Mouse (Mus musculus) embryonic stem cell, embryonic (primary cell): ENCODE measurements around the gene Lamc1.
"Not testable (repeated sequence)": the region's sequence is repeated elsewhere in the genome, so short reads cannot be mapped to it uniquely, and the experiment has no call there.

Experiments used
- CTCF ChIA-PET, 4 experiments: fragments of 300-600 bp in 2 of 4; fragments of 350-600 bp in 2 of 4; sonication (Branson Sonifier 250); formaldehyde crosslinking; loops; one replicate each; lab custom pipeline; 2022; ENCODE audit warnings: inconsistent platforms in 2 of 4; lab: Charles Lee
- POLR2A ChIA-PET, 4 experiments: fragments of 300-600 bp in 2 of 4; fragments of 350-600 bp in 2 of 4; sonication (Branson Sonifier 250); formaldehyde crosslinking; loops; one replicate each; lab custom pipeline; 2022; ENCODE audit warnings: antibody characterized with exemption in 4 of 4, inconsistent platforms in 1 of 4; lab: Charles Lee

Gene Lamc1

DNA sequence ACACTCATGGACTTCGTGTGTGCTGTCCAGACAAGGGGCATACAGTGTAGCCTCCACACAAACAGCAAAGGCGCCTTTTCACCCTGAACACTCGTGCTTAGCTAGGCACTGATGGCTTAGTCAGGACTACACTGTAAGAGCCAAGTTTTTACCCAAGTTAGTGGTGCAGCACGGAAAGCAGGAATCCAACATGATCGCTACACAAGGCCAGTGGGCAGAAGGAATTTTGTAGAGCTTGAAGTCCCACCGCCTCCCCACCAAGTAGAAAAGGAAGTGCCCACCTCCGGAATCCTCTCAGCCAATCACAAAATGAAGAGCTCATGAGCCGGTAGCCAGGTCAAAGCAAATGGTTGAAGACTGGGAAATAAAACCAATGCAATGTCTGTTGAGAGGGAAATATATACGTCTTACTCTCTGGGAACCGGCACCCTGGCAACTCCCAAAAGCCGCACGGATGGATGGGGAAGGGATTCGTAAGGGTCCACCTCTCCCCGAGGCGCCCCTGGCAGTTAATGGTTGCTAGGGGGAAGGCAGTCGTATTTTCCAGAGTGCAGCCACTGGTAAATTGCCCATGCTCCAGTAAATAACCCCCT is 13.2 kb upstream of the Lamc1 start:
- ChIA-PET CTCF (no interaction called here), POLR2A (interaction anchor here (0.6 to 3.6 kb wide), 17 partner anchors 8 to 253 kb away, joined by 3 to 32 read pairs (median 3); partner anchors contain the start of gene Lamc1 (in 3 of the 4))

- CTCF ChIA-PET = interaction anchor here in 1 of 4 experiments (0.7 kb wide), 1 partner anchor 11 kb away, joined by 3 read pairs; no protein-coding TSS in a partner anchor
- POLR2A ChIA-PET = interaction anchor here in 3 of 4 experiments (0.8 to 3.6 kb wide), 8 partner anchors 9 to 31 kb away, joined by 3 to 32 read pairs (median 6); partner anchors contain the start of gene Lamc1 (in 3 of the 3)
Observed at GRCm38 (mm10) chr1:153345002-153345401, 12.4 kb upstream of the Lamc1 start.

- CTCF ChIA-PET, POLR2A ChIA-PET: not testable (repeated sequence)
Observed at GRCm38 (mm10) chr1:153335451-153335850, 2.9 kb upstream of the Lamc1 start.

DNA sequence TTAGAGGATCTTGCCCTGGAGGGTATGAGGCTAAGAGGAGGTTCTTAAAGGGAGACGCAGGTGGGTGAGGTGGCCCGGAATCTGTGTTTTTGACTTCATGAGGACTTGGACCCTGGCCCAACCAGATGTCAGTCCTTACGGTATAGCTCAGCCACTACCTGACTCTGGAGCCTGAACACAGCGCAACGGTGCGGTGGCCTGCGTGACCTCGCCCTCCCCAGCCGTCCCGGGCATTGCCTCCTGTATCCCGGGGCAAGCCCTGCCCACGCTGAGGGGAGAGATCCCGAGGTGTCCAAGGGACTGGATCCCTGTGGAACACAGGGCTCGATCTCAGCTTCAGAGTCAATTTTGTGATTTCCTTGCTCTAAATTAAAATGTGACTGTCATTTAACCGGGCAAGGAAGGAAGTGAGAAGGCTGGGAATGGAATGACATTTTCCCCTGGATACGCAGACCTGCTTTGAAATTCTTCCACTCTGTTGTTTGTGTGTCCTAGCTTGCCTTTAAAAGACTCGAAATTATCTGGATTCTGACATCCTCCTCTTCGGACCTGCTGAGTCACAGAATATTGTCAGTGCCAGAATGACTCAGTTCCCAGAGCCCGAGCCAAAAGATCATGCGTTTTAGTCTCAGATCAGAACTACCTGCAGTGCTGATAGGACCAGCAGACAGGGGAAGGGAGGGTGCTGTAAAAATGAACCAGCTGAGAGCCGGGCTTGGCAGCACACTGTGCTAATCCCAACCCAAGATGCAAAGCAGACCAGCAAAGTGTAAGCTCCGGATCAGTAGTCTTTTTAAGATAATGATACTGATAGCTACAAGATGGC is 923 bp upstream of the Lamc1 start:
- CTCF ChIA-PET = interaction anchor here (0.5 to 2.3 kb wide), 11 partner anchors 9 to 391 kb away, joined by 3 to 7 read pairs (median 3); no protein-coding TSS in a partner anchor
- POLR2A ChIA-PET = interaction anchor here (0.6 to 15.5 kb wide), 50 partner anchors 8 to 439 kb away, joined by 3 to 139 read pairs (median 4); no protein-coding TSS in a partner anchor

GRCm38 (mm10) chr1:153331796-153332443 is 666 bp downstream of the Lamc1 start:
- CTCF ChIA-PET = interaction anchor here in 2 of 4 experiments (1.0 to 2.3 kb wide), 3 partner anchors 11 to 55 kb away, joined by 3 to 6 read pairs (median 5); no protein-coding TSS in a partner anchor
- POLR2A ChIA-PET = interaction anchor here in 3 of 4 experiments (0.6 to 15.5 kb wide), 29 partner anchors 9 to 324 kb away, joined by 3 to 139 read pairs (median 4); no protein-coding TSS in a partner anchor

DNA sequence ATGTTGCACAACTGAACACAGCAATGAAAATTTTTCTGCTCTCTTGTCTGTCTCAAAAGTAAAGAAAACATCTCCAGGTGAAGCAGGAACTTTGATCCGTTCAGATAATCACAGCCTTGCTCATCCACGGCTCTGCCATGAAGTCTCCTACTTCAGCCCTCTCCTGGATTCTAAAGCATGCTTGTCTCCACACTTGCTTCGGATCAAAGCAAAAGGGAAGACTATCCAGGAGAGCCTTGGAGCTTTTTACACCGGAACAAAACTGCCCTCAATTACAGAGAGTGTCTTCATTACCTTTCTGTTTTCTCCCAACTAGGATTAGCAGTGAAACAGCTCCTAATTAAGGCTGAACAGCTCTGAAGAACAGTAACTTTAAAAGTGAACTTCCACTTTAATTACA is 1.4 kb downstream of the Lamc1 start:
- CTCF ChIA-PET = no interaction called here

DNA sequence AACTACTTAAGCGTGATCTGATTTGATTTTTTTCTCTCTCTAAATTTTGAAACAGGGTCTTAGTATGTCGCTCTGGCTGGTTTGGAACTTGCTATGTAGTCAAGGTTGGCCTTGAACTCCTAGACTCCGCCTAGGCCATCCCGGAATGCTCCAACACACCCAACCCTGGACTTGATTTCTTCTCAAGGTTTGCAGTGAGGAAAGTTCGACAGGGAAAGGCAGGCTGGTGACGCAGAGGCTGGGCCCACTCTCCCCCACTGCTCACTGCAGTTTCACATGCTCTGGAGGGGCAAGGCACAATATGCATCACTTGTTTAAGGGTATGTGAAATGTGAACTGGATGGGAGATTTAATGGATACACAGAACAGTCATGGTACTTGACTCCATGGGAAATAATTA is 3.3 kb downstream of the Lamc1 start:
- ChIA-PET CTCF (no interaction called here), POLR2A (interaction anchor here in 3 of 4 experiments (0.6 to 15.5 kb wide), 8 partner anchors 8 to 209 kb away, joined by 3 to 139 read pairs (median 3); no protein-coding TSS in a partner anchor)

More for the DNA sequence above, 1.4 kb downstream of the Lamc1 start:
- POLR2A ChIA-PET = interaction anchor here (0.7 to 15.5 kb wide), 12 partner anchors 9 to 300 kb away, joined by 3 to 139 read pairs (median 4); no protein-coding TSS in a partner anchor

DNA sequence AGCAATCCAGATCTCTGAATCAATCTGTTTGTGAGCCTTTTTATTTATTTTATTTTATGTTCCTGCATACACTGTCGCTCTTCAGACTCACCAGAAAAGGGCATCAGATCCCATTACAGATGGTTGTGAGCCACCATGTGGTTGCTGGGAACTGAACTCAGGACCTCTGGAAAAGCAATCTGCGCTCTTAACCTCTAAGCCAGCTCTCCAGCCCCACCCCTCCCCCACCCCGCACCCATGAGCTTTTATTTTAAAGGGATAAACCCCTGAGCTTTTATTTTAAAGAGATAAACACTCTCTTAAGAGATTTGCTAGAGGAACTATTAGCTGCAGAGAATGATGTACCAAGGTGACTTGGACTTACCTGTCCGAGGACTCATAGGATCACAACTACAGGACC is 5.5 kb downstream of the Lamc1 start:
- ChIA-PET CTCF (interaction anchor here in 3 of 4 experiments (0.6 to 1.5 kb wide), 4 partner anchors 46 to 74 kb away, joined by 3 to 6 read pairs (median 4); no protein-coding TSS in a partner anchor), POLR2A (interaction anchor here (0.6 to 15.5 kb wide), 19 partner anchors 10 to 318 kb away, joined by 3 to 139 read pairs (median 3); no protein-coding TSS in a partner anchor)

DNA sequence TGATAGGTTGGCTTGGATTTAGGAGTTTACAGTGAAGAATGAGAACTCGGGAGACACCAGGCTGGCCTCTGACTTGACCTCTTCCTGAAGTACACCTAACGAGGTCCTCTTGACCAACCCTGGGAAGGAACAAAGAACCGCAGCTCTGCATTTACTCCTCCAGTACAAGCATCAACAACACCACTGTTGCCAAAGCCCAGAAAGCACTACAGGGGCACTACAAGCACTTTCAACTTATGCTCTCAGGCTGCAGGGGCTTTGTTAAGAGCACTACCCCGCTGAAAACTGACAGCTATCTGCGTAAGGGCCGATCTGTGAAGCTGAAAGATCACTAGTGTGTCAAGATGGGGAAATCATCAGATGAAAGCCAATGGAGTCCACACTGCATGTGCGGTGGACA is 6.4 kb downstream of the Lamc1 start:
- ChIA-PET POLR2A (interaction anchor here (0.7 to 15.5 kb wide), 10 partner anchors 10 to 186 kb away, joined by 3 to 139 read pairs (median 6); no protein-coding TSS in a partner anchor), CTCF (interaction anchor here in 1 of 4 experiments (1.5 kb wide), 1 partner anchor 60 kb away, joined by 4 read pairs; no protein-coding TSS in a partner anchor)

GRCm38 (mm10) chr1:153321404-153321803 is 11.2 kb downstream of the Lamc1 start:
- ChIA-PET POLR2A (interaction anchor here (0.6 to 15.5 kb wide), 34 partner anchors 8 to 290 kb away, joined by 3 to 139 read pairs (median 4); partner anchors contain the start of gene Lamc1 (in 3 of the 4)), CTCF (interaction anchor here in 3 of 4 experiments (0.6 to 1.8 kb wide), 6 partner anchors 9 to 531 kb away, joined by 3 to 5 read pairs (median 3); partner anchors contain the start of gene Lamc1 (in 1 of the 3))

DNA sequence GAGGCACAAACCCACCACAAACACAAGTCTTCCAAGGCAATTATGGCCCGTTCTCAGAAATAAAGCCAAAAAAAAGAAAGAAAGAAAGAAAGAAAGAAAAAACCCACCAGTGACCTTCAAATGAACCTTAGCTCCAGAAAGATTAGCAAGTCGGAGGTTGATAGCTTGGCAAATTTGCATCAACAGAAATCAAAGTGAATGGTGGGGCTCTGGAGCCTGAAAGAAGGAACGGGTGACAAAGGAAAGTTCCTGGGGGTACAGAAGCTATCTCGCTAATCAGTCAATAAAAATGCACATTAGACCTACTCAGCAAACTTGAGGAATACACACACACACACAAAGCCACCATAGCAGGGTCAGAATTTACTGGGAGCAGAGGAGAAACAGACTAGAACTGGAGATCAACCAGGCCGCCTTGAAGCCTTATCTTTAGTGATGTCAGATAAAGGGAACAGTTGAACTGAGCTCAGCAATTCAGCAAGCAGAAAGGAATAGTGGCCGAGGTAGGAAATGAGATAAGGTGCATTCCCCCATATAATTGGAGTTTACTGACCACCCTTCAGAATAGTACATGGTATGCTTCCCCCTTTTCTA is 11.9 kb downstream of the Lamc1 start:
- POLR2A ChIA-PET = interaction anchor here (0.6 to 15.5 kb wide), 31 partner anchors 7 to 405 kb away, joined by 3 to 139 read pairs (median 4); partner anchors contain the start of gene Lamc1 (in 3 of the 4)
- CTCF ChIA-PET = interaction anchor here in 3 of 4 experiments (0.7 to 1.4 kb wide), 7 partner anchors 10 to 918 kb away, joined by 3 to 9 read pairs (median 4); partner anchors contain the start of gene Lamc1 (in 1 of the 3)

- ChIA-PET CTCF (interaction anchor here in 2 of 4 experiments (1.0 to 1.2 kb wide), 2 partner anchors 13 to 66 kb away, joined by 3 to 4 read pairs; partner anchors contain the start of gene Lamc1 (in 1 of the 2)), POLR2A (interaction anchor here (0.6 to 15.5 kb wide), 27 partner anchors 7 to 404 kb away, joined by 3 to 139 read pairs (median 4); partner anchors contain the start of gene Lamc1 (in 3 of the 4))
Observed at GRCm38 (mm10) chr1:153320121-153320520, 12.5 kb downstream of the Lamc1 start.

GRCm38 (mm10) chr1:153318741-153319140 is 13.8 kb downstream of the Lamc1 start:
- POLR2A ChIA-PET = interaction anchor here in 3 of 4 experiments (0.6 to 12.6 kb wide), 8 partner anchors 8 to 224 kb away, joined by 3 to 139 read pairs (median 6); partner anchors contain the start of gene Lamc1 (in 1 of the 3)
- CTCF ChIA-PET = interaction anchor here in 2 of 4 experiments (0.5 to 0.6 kb wide), 3 partner anchors 33 to 277 kb away, joined by 3 to 8 read pairs (median 4); no protein-coding TSS in a partner anchor

DNA sequence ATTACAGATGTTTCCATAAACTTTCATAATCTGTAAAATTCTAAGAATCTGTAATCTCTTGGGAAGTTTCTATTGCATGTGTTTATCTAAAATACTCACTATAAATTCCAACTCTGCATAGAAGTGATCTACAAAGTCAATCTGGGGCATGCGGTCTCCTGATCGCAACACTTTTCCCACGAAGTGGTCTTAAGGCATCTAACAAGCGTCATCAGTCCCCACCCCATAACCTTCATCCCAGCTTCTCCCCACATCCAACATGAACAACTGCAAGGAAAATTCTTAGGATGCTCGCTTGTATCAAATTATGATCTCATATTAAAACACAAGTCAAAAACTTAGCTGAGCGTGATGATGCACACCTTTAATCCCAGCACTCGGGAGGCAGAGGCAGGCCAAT is 14.3 kb downstream of the Lamc1 start:
- ChIA-PET CTCF (interaction anchor here in 1 of 4 experiments (0.5 kb wide), 1 partner anchor 276 kb away, joined by 4 read pairs; no protein-coding TSS in a partner anchor), POLR2A (interaction anchor here in 2 of 4 experiments (1.0 to 12.6 kb wide), 6 partner anchors 9 to 58 kb away, joined by 3 to 139 read pairs (median 8); partner anchors contain the start of gene Lamc1 (in 1 of the 2))

DNA sequence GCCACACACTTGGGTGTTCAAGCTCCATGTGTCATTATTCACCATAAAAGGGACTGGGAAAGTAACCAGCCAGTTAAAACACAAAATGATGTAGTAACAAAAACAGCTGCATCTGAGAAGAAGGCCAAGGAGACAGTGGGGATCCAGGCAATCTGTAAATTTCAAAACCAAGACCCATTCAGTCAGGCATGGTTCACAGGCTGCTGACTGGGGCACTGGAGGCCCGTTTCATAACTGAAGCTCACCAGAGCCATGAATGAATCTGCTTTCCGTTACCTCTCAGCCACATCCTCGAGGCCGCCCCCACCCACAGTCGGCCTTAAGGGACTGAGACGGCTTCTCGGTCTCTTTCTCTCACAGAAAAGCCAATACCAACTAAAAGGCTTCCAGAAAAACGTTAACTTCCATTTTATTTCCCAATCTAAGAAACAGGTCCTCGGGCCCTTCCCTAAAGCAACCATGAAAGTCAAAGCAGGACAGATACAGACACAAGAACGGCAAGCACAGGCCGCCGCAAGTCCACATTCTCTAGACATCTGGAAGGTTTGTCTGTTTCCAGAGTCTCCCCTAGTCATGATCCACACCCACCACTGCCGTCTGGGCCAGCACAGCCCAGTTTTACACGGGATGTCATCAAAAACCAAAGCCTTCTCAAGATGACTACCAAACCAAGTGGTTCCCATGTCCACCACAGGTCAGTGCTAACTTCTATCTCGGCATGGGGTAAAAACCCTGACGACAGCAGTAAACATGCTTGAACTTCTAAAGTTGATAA is 14.9 kb downstream of the Lamc1 start:
- POLR2A ChIA-PET = interaction anchor here in 3 of 4 experiments (0.7 to 12.6 kb wide), 12 partner anchors 9 to 417 kb away, joined by 3 to 139 read pairs (median 6); partner anchors contain the start of gene Lamc1 (in 1 of the 3)
- CTCF ChIA-PET = interaction anchor here in 1 of 4 experiments (1.8 kb wide), 1 partner anchor 15 kb away, joined by 7 read pairs; the partner anchor contains the start of gene Lamc1
